Mouse (Mus musculus): Measurements from ENCODE around the gene Ets2. TPM values are rescaled to one million over a fixed set of nuclear protein-coding genes. Genes with fewer than 3 reads are reported as not detected.
"Not testable (repeated sequence)": the region's sequence is repeated elsewhere in the genome, so short reads cannot be mapped to it uniquely, and the experiment has no call there.

Ets2 gene
- polyA plus RNA-seq, 1 experiment from 2014 or later = 20.6 TPM

GRCm38 (mm10) chr16:95759988-95760391, 58.1 kb downstream of the Ets2 start:
- H3K9me3 ChIP-seq = no peaks in the 10 kb centered on the region
- no peaks in the 10 kb centered on the region for H3K36me3 ChIP-seq
- no peak overlapping the region for H3K27ac ChIP-seq
- no peaks in the 10 kb centered on the region for H3K27me3 ChIP-seq
- WGBS = 79% methylated on average over 6 of the region's 6 CpGs
- no peaks in the 10 kb centered on the region for H3K4me1 ChIP-seq (replicated peaks)
- H3K4me2 ChIP-seq = no peak overlapping the region
- no peak overlapping the region for H3K9ac ChIP-seq
- ATAC-seq (ENCODE audit: low FRiP score) = no peak
- no peak overlapping the region for H3K4me3 ChIP-seq

- WGBS = 90% methylated on average over 6 of the region's 6 CpGs
- Histone ChIP-seq H3K4me2 (no peak overlapping the region), H3K27me3 (no peaks in the 10 kb centered on the region), H3K9me3 (no peaks in the 10 kb centered on the region), H3K9ac (no peak overlapping the region), H3K36me3 (no peaks in the 10 kb centered on the region), H3K27ac (no peak overlapping the region), H3K4me1 (replicated peaks) (no peaks in the 10 kb centered on the region), H3K4me3 (no peak overlapping the region)
- ATAC-seq (ENCODE audit: low FRiP score) = no peak
Measured at GRCm38 (mm10) chr16:95761742-95762141, 59.9 kb downstream of the Ets2 start.

GRCm38 (mm10) chr16:95763201-95763600, 61.3 kb downstream of the Ets2 start:
- Histone ChIP-seq H3K9ac (no peak overlapping the region), H3K27me3 (no peaks in the 10 kb centered on the region), H3K27ac (no peak overlapping the region), H3K4me2 (no peak overlapping the region), H3K4me3 (no peak overlapping the region), H3K9me3 (no peaks in the 10 kb centered on the region), H3K36me3 (no peaks in the 10 kb centered on the region), H3K4me1 (replicated peaks) (no peaks in the 10 kb centered on the region)
- WGBS = 91% methylated on average over 6 of the region's 6 CpGs
- no peak for ATAC-seq (ENCODE audit: low FRiP score)

GRCm38 (mm10) chr16:95764041-95764440, 62.2 kb downstream of the Ets2 start:
- not testable (repeated sequence) for H3K4me1 ChIP-seq (replicated peaks); H3K36me3 ChIP-seq; H3K27me3 ChIP-seq; H3K4me3 ChIP-seq; H3K4me2 ChIP-seq; H3K27ac ChIP-seq; ATAC-seq (ENCODE audit: low FRiP score); H3K9ac ChIP-seq; H3K9me3 ChIP-seq
- 70% methylated on average over 8 of the region's 8 CpGs for WGBS

GRCm38 (mm10) chr16:95766181-95766580, 64.3 kb downstream of the Ets2 start:
- no peak overlapping the region for H3K9ac ChIP-seq
- H3K4me1 ChIP-seq (replicated peaks) = no peaks in the 10 kb centered on the region
- H3K36me3 ChIP-seq = no peaks in the 10 kb centered on the region
- no peaks in the 10 kb centered on the region for H3K9me3 ChIP-seq
- 74% methylated on average over 3 of the region's 3 CpGs for WGBS
- H3K27me3 ChIP-seq = no peaks in the 10 kb centered on the region
- no peak overlapping the region for H3K27ac ChIP-seq
- no peak overlapping the region for H3K4me2 ChIP-seq
- H3K4me3 ChIP-seq = no peak overlapping the region
- no peak for ATAC-seq (ENCODE audit: low FRiP score)

GRCm38 (mm10) chr16:95767246-95767645, 65.4 kb downstream of the Ets2 start:
- no peaks in the 10 kb centered on the region for H3K4me1 ChIP-seq (replicated peaks)
- H3K27ac ChIP-seq = no peak overlapping the region
- H3K4me3 ChIP-seq = no peak overlapping the region
- no peak for ATAC-seq (ENCODE audit: low FRiP score)
- 74% methylated on average over 2 of the region's 2 CpGs for WGBS
- H3K9ac ChIP-seq = no peak overlapping the region
- no peaks in the 10 kb centered on the region for H3K9me3 ChIP-seq
- H3K27me3 ChIP-seq = no peaks in the 10 kb centered on the region
- no peak overlapping the region for H3K4me2 ChIP-seq
- H3K36me3 ChIP-seq = no peaks in the 10 kb centered on the region

- Histone ChIP-seq H3K27ac (no peak overlapping the region), H3K4me1 (replicated peaks) (no peaks in the 10 kb centered on the region), H3K36me3 (no peaks in the 10 kb centered on the region), H3K4me2 (no peak overlapping the region), H3K9ac (no peak overlapping the region), H3K27me3 (no peaks in the 10 kb centered on the region), H3K4me3 (no peak overlapping the region), H3K9me3 (no peaks in the 10 kb centered on the region)
- ATAC-seq (ENCODE audit: low FRiP score) = no peak
- WGBS = 53% methylated on average over 14 of the region's 14 CpGs
Measured at GRCm38 (mm10) chr16:95769066-95769995, 67.5 kb downstream of the Ets2 start.

GRCm38 (mm10) chr16:95769996-95770334, 68.1 kb downstream of the Ets2 start:
- H3K4me2 ChIP-seq = no peak overlapping the region
- H3K4me1 ChIP-seq (replicated peaks) = no peaks in the 10 kb centered on the region
- no peak for ATAC-seq (ENCODE audit: low FRiP score)
- H3K27ac ChIP-seq = no peak overlapping the region
- H3K9me3 ChIP-seq = no peaks in the 10 kb centered on the region
- 91% methylated on average over 5 of the region's 5 CpGs for WGBS
- H3K4me3 ChIP-seq = no peak overlapping the region
- no peak overlapping the region for H3K9ac ChIP-seq
- H3K27me3 ChIP-seq = no peaks in the 10 kb centered on the region
- H3K36me3 ChIP-seq = no peaks in the 10 kb centered on the region

- no peak overlapping the region for H3K4me3 ChIP-seq
- no peak for ATAC-seq (ENCODE audit: low FRiP score)
- H3K36me3 ChIP-seq = no peaks in the 10 kb centered on the region
- H3K27ac ChIP-seq = no peak overlapping the region
- H3K9me3 ChIP-seq = no peaks in the 10 kb centered on the region
- H3K4me1 ChIP-seq (replicated peaks) = no peaks in the 10 kb centered on the region
- H3K9ac ChIP-seq = no peak overlapping the region
- no peaks in the 10 kb centered on the region for H3K27me3 ChIP-seq
- H3K4me2 ChIP-seq = no peak overlapping the region
Measured at GRCm38 (mm10) chr16:95770402-95770801, 68.5 kb downstream of the Ets2 start.

Other genes with a start within 250 kb of the Ets2 start
- 2.1 and 3.0 TPM in 2 replicates for gene Erg, start 115.5 kb upstream of the Ets2 start, polyA plus RNA-seq (2015; fragmentation: Nextera tagmentation; extraction: Ambion mirVana)

All from hindbrain, embryonic 13.5 days (tissue).